Mouse (Mus musculus) cerebellum, adult 18-20 months (tissue): ENCODE results near the gene Hist2h2ac.
A peak's percentile ranks its signal among the peaks of the same experiment; 100 is the strongest.

Experiments used
- DNase-seq, 2 experiments: peaks; one replicate each; pipeline ENCODE4 v3.0.0; 2021

Hist2h2ac gene

DNA sequence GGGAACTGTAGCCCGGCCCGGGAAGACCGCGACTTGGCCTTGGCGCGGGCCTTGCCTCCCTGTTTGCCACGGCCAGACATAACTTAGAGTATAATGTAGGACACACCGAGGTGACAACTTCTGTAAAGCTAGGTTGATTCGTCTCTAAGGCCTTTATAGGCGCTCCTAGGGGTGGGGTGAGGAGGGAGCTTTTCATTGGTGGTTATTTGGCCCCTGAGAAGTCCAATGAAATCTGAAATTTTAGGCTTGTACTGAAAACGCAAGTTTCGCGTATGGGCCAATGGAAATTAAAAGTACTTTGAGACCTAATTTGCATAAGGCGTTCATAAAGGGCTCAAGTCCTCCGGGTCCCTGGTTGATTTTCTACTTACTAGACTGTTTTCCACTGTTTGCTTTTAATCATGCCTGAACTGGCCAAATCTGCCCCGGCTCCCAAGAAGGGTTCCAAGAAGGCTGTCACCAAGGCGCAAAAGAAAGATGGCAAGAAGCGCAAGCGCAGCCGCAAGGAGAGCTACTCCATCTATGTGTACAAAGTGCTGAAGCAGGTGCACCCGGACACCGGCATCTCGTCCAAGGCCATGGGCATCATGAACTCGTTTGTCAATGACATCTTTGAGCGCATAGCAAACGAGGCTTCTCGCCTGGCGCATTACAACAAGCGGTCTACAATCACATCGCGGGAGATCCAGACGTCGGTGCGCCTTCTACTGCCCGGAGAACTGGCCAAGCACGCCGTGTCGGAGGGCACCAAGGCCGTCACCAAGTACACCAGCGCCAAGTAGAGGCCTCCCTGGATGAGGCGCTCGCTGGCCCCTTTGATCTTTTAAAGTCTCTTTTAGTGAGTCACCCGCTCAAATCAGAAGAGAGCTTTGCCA lies at the start of gene Hist2h2ac, which contains the start of gene Hist2h2be:
Gene Hist2h2ac, minus strand, starts transcription at position 116 of the 875 bp plus-strand sequence.
Gene Hist2h2be, plus strand, starts transcription at position 355 of the 875 bp plus-strand sequence.
- DNase-seq = peak; percentile 86 to 88

DNA sequence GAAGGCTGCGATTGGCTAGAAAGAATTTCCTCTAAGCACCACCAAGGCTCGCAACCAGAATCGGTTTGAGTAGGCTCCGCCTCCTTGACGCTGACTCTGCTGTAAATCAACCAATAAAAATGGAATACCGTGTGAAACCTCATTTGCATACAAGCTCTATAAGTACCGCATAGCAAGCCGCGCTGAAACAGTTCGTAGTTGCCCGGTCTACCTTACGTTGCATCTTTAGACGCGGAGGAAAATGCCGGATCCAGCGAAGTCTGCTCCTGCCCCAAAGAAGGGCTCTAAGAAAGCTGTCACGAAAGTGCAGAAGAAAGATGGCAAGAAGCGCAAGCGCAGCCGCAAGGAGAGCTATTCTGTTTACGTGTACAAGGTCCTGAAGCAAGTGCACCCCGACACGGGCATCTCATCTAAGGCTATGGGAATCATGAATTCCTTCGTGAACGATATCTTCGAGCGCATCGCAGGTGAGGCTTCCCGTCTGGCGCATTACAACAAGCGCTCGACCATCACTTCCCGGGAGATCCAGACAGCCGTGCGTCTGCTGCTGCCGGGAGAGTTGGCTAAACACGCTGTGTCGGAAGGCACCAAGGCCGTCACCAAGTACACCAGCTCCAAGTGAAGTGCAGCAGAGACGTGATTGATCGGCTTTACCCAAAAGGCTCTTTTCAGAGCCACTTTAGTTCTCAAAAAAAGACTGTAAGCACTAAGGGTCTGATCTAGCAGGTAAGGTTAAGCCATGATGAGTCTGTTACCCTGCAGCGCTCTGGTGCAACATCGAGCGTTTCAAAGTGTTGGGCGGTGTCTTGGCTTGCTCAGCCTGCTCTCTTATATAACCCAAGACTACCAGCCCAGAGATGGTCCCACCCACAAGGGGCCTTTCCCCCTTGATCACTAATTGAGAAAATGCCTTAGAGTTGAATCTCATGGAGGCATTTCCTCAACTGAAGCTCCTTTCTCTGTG lies 49.1 kb upstream of the Hist2h2ac start, which contains the start of gene Hist2h2bb:
Gene Hist2h2bb, plus strand, starts transcription at position 242 of the 964 bp plus-strand sequence.
- DNase-seq = peak; percentile 90 to 94

DNA sequence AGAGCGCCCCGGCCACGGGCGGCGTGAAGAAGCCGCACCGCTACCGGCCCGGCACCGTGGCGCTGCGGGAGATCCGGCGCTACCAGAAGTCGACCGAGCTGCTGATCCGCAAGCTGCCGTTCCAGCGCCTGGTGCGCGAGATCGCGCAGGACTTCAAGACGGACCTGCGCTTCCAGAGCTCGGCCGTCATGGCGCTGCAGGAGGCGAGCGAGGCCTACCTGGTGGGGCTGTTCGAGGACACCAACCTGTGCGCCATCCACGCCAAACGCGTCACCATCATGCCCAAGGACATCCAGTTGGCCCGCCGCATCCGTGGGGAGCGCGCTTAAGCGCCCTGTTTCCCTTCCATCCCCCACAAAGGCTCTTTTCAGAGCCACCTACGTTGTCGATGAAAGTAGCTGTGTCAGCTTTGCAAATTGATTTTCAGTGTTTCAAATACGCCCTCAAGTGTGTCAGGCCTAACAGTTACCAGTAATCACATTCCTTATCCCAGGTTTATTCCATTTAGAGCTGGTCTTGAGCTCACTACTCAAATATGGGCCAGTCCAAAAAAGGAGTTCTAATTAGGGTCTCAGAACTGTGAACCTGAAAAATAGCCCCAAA lies 48.2 kb upstream of the Hist2h2ac start:
- DNase-seq = peak; percentile 38 to 60

DNA sequence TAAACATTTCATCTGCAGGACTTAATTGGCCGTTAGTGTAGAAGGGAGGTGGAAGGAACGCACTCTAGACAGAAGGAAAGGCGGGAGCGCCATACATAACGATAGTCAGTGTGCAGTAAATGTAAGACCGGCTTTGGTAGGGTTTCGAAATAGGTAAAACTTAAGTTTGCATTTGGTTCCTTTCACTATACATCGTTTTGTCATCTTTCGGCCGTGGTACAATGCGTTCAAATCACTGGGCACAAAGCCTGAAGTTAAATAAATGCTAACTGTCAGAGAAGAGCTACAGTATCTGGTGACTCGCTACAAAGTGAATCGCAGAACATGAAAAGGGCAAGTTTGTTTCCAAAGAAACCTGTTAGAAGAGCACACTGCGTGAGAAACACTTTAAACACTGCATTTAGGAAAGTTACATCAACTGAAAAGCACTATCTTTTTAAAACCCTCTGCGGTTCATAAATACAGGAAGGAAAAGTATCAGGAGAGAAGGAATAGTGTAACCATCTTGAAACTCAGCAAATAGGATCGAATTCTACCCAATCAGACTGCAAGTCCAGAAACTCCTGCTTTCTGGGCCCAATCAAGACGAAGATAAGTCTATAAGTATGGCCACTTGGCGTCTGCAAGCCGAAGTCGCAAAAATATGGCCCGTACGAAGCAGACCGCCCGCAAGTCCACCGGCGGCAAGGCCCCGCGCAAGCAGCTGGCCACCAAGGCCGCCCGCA lies 47.5 kb upstream of the Hist2h2ac start, which contains the start of gene Hist2h3b:
Gene Hist2h3b, plus strand, starts transcription at position 604 of the 725 bp plus-strand sequence.
- DNase-seq = peak; percentile 77 to 82

DNA sequence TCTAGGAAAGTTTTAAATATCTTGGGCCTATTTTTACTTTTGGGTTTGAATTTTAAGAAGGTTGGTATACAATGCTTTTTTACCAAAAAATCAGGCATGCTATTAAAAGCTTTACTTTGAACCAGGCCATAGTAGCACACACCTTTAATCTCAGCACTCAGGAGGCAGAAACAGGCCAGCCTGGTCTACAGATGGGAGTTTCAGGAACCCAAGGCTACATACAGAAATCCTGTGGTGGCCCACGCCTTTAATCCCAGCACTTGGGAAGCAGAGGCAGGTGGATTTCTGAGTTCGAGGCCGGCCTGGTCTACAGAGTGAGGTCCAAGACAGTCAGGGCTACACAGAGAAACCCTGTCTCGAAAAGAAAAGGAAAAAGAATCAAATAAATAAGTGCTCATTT lies 46.9 kb upstream of the Hist2h2ac start:
- DNase-seq = no peak

DNA sequence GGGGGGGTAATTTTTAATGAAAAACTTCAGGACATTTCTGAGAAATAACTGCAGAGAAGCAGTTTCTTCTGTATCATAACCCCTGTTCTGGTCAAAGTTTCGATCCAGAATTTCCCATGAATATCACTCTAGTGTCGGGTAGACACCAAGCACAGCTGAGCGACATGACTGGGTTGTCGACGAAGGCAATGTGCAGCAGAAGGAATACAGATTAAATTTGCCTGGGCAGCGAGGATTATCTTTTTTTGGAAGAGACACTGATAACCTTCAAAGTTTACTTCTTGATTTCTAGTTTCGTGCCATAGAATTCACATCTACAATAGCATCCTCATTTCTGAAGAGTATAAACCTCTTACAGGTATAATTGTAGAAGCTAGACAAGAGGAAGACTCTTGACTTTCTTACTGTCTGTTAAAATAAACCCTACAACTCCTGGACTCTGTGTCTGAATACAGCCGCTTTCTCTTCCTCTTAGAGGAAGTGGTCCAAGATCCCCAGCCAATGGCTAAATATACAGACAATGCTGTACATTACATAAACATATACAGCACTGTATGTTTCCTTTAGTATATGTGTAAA lies 45.5 kb upstream of the Hist2h2ac start:
- no peak for DNase-seq

DNA sequence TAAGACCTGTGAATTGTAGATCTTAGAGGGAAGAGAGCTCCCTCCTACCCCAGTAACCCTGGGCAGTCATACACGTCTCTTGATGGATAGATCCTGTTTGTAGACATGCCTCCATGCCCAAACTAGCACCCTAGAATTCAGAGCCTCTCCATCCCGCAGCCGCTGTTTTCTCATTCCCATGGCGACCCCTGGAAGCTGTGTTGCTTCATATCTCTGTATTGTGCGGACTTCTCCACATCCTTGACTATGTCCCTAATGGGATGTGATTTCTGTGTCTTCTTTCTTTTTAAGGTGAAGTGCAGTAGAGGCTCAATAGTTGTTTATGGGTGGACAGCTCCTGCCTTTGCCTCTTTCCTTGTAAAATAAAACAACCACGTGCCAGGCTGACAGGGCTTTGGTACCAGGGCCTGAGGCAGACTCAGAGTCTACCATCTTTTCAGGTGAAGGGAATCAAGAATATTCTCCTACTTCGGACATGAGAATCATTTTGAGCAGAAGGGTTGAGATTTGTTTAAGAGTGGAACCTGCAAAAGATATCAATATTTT lies 43.8 kb upstream of the Hist2h2ac start:
- DNase-seq = no peak

DNA sequence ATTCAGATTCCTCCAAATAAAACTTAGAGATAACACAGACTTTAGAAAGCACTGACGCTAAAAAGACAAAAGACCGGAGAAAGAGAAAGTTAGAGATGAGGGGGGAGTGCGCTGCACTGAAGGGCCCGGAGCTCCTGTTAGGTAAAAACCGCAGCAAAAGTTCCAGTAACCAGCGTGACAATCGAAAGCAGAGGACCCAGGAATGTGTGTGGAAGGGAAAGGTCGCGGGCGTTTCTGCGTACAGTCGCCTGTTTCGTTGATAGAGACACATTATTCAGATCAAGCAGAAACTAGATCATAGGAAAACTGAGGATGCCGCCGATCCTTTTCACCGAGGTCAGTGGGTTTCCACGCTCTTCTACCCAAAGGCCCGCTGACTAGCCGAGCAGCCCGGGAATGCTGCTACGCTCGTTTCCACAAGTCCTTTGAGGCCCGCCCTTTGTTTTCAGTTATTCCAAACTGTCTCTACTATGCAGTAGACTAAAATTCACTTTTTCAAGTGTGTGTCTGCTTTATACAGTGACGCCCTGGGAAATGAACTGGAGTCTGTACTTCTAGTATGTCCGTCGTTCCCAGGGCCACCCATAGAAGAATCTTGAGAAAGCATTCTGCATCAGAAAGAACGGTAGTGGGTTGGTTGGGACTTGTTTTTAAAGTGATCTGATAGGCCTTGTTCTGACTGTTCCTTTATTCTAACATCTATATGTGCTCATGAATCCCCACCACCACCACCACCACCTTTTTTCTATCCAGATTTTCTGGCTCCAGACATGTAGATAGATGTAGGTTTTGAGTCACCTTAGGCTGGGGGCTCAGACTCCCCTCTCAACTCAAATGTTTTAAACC lies 43.1 kb upstream of the Hist2h2ac start:
- DNase-seq = peak; percentile 40 to 63

DNA sequence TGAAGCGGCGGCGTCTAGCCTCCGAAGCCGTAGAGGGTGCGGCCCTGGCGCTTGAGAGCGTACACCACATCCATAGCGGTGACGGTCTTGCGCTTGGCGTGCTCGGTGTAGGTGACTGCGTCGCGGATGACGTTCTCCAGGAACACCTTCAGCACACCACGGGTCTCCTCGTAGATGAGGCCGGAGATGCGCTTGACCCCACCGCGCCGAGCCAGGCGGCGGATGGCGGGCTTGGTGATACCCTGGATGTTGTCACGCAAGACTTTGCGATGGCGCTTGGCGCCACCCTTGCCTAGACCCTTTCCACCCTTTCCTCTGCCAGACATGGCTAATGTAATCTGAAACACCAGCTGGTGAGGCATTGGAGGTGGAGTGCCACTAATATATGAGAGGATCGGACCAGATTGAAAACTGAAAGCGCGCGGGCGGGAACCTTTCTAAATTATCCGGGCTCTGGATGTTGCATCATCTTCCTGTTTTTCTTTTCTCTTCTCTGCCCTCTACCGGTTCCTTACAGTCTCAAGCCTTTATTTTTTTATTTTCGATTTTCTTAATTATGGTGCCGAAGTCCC lies 42.4 kb upstream of the Hist2h2ac start, which contains the start of gene Hist2h4:
Gene Hist2h4, minus strand, starts transcription at position 333 of the 572 bp plus-strand sequence.
- peak; percentile 95 to 96 for DNase-seq

DNA sequence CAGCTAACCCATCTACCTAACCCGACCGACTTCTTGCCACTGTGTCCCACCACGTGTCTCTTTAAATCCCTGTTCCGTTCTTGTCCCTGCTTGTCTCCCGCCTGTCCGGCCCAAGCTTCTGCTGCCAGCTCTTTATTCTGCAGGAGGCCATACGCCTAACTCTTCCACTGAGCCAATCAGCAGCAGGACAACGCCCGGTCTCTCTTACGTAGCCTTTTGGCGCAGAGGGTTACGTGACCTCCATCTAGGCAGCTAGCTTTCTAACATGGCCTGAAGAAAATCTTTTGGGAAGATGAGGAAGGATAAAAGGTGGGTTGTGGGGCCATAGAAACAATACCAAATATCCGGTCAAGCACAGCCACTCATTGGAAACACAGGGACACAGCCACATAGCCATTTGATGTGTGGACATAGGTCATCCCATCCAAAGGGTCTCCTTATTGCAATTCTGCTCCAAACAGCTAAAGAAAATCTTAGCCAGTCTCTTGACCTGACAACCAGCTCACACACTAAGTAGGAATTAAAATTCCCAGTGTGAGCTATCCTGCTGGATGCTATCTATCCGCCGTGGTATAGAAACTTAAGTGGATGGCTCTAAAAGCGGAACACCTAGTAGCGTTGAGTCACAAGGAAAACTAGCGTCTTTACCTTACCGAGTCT lies 41.7 kb upstream of the Hist2h2ac start:
- DNase-seq = peak; percentile 85 to 94

DNA sequence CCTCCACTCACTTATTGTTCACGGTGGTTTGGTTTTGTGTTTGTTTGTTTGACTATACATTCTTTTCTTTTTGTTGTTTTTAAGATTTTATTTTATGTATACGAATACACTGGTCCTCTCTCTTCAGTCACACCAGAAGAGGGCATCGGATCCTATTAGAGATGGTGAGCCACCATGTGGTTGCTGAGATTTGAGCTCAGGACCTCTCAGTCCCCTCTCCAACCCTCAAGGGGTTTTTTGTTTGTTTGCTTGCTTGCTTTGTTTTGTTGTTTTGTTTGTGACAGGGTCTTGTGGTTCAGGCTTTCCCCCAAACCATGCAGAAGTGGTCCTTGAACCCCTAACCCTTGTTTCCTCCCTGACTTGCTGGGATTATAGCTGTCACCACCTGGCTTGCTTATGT lies 40.9 kb upstream of the Hist2h2ac start:
- no peak for DNase-seq

DNA sequence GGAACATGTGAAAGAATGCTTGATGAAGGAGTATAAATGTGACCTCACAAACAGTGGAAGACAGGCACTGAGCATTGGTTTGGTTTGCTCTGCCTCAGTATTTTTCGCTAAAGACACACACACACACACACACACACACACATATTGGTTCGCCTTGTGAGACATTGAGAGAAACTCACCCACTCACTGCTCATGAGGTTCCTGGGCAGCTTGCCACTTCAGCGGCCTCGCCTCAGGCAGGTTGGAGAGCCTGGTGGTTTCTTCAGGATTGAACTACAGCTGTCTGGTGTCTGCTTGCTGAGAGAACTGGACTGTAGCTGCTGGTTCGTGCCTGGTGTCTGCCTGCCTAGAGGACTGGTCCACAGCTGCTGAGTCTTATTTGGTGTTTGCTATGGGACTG lies 39.5 kb upstream of the Hist2h2ac start:
- no peak for DNase-seq

DNA sequence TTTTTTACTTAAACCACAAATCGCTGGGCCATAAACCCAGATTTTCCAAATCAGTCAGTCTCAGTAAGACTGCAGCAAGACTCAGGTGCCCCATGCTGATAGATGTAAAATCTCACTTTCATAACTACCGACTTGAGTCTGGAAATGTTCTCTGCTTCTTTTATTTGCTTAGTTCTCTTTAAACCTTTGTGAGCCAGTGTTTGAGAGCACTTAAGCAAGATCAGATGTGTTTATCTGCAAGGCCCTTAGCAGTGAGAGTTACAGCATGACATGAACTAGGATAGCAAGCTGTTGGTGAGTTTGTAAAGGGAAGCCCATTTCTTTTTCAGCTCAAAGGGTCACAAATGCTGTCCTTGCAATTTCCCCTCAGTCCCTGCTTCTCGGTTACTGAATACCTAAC lies 36.5 kb upstream of the Hist2h2ac start:
- DNase-seq = no peak

DNA sequence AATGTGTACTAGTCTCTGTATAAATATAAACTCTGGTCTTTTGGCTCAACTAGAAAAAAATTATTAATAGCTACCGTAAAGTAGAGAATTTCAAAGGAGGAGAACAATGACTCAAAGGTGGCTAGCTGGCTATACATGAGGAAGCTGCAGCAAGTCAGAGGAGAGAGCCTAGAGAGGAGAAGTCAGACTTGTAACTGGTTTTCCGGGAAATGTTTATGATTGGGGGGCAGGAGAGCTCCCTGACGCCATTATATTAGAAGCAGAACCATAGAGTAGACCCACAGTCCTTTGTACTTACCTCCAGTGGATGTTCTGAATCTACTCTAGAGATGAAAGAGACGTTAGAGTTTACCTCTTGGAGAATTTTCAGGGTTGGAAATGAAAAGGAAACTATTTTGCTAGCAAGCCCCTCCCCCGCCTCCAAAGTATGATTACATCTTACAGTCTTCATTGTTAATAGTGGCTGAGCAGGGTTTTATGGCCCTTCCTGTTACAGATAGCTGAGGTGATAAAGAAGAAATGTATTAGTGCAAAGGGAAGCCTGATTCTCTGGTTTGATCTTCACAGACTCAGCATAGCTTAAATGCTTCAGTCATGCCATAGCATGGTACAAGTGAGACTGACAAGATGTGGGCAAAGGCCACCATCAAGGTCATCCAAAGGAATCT lies 35.4 kb upstream of the Hist2h2ac start:
- no peak for DNase-seq

DNA sequence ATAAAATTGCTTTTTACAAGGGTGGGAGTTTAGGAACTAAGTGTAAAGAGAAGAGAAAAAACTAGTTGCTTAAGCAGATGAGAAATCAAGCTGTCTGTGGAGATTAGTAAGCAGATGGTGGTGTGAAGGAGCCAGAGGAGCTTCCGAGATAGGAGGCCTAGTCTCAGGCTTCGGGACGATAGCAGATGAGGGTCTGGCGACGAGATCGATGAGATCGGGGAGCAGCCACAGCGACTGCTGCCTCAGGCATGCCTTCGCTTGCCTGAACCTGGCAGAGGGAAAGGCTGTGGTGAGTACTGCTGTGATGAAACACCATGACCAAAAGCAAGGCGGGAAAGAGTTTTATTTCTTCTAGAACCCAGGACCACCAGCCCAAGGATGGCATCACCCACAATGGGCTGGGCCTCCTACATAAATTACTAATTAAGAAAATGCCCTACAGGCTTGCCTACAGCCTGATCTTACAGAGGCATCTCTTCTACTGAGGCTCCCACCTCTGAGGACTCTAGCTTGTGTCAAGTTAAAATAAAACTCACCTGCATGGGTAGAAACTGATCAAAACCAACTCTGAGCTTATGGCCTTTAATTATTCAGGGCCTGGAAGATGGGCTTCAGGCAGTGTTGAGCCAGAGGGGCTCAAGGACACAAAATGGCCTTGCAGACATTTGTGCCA lies 34.1 kb upstream of the Hist2h2ac start:
- DNase-seq = no peak

DNA sequence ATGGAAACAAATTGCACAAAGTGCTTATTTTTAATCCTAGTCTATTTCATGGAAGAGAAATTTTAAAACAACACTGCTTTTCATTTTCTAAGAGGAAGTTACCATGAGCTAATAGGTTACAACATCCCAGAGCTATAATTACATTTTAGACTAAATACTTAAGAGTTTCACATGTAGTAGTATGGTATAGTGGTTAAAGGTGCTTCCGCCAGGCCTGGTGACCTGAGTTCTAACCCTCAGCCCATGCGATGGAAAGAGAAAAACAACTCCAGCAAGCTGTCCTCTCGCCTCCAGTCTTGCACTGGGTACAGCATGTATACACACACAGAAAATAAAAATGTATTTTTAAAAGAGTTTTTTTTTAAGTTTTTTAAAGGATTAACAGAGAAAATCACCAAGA lies 31.1 kb upstream of the Hist2h2ac start:
- DNase-seq = no peak

DNA sequence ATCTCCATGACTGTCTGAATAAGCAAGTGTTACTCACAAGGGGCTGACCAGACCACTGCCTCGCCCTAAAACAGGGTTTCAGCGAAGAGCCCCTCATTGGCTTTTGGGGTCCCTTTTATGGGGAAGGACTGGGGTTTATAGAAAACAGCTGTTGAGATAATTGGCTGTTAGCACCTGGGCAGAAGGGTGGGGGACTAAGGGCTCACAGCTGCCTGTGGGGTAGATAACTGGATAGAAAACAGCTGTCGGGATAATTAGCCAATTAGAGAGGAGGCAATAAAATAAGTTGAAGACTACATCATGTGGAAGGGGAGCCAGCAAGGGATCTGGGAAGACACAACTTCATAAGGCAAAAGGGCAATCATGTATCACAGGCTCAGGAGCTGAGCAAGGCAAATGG lies 30.2 kb upstream of the Hist2h2ac start:
- no peak for DNase-seq

DNA sequence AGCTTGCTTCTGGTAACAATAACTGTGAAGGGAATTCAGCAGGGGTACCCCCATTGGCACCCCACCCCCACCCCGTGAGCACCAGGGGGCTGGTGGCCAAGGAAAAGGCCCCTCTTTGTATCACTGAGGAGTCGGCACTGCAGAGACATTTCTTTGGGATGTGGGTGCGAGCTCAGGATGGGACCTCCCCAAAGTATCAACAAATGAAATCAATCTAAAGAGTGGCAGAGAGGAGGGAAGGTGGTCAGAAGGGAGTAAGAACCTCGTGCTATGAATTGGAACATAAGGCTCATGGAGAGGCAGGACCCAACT lies 28.3 kb upstream of the Hist2h2ac start:
- DNase-seq = no peak
